Comparison of ENCODE assay signal across 18 mouse cellular contexts in genomic region chr6:71624723-71625122, GRCm38 (mm10).
"Had no signal": no experiment of that assay in that cellular context is flagged by ENCODE, and none has a peak within 500 bp of the region (broad histone marks: within the 10 kb centered on the region; RNA-seq: fewer than 3 reads in every experiment).

No protein-coding gene starts in this region.

- ATAC-seq: midbrain, embryonic 15.5 days had no signal

- H3K27me3 ChIP-seq: kidney, embryonic 15.5 days; limb, embryonic 13.5 days; liver, embryonic 13.5 days; midbrain, embryonic 12.5 days; midbrain, embryonic 15.5 days; neural tube, embryonic 12.5 days; neural tube, embryonic 15.5 days had no signal

- H3K9me3 ChIP-seq: kidney, embryonic 15.5 days; limb, embryonic 13.5 days; liver, embryonic 13.5 days; midbrain, embryonic 12.5 days; midbrain, embryonic 15.5 days; neural tube, embryonic 12.5 days; neural tube, embryonic 15.5 days had no signal

- H3K9ac ChIP-seq: kidney, embryonic 15.5 days; limb, embryonic 13.5 days; liver, embryonic 13.5 days; midbrain, embryonic 12.5 days; midbrain, embryonic 15.5 days; neural tube, embryonic 12.5 days; neural tube, embryonic 15.5 days had no signal

- H3K4me3 ChIP-seq: kidney, embryonic 15.5 days; limb, embryonic 13.5 days; liver, embryonic 13.5 days; midbrain, embryonic 12.5 days; midbrain, embryonic 15.5 days; neural tube, embryonic 12.5 days; neural tube, embryonic 15.5 days had no signal

- H3K4me2 ChIP-seq: kidney, embryonic 15.5 days; limb, embryonic 13.5 days; liver, embryonic 13.5 days; midbrain, embryonic 12.5 days; midbrain, embryonic 15.5 days; neural tube, embryonic 12.5 days; neural tube, embryonic 15.5 days had no signal

- H3K27ac ChIP-seq: kidney, embryonic 15.5 days; limb, embryonic 13.5 days; liver, embryonic 13.5 days; macrophage; midbrain, embryonic 12.5 days; midbrain, embryonic 15.5 days; neural tube, embryonic 12.5 days; neural tube, embryonic 15.5 days; stomach, postnatal 0 days had no signal

- H3K4me1 ChIP-seq: kidney, embryonic 15.5 days had no signal

- DNase-seq: kidney, adult 2 months; kidney, postnatal 10 days; kidney, postnatal 36 days; layer of hippocampus, postnatal 36 days; left cerebral cortex, postnatal 4 days; liver, embryonic 13.5 days; lung, adult 2 months; thymus, adult 2 months; thymus, postnatal 14 days; thymus, postnatal 4 days had no signal
